Mouse (Mus musculus) T-helper 1 cell (primary cell): ENCODE measurements around the gene Eml4.

Experiments used
- in situ Hi-C: fragments of 300-600 bp; cut with MboI, MseI; formaldehyde crosslinking; loops from one replicate; pipeline ENCODE4 v1.15.1; 2025; ENCODE audit warnings: high pct_unique_total_duplicates

The Eml4 gene

DNA sequence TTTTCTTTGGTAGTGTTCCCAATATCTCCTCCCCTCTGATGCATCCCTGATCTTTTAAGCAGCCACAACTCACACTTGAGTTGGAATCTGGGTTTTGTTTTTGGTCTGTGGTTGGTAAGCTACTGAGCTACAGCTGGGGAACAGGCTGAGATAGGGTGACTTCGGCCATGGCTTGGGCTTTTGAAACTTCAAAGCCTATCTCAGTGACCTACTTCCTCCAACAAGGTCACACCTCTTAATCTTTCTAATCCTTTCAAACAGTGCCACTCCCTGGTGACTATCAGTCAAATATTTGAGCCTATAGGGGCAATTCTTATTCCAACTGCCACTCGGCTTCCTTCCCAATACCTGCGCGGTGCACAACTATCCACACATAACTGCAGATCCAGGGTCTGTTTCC is 149.0 kb downstream of the Eml4 start:
- in situ Hi-C loops: no loop called here

DNA sequence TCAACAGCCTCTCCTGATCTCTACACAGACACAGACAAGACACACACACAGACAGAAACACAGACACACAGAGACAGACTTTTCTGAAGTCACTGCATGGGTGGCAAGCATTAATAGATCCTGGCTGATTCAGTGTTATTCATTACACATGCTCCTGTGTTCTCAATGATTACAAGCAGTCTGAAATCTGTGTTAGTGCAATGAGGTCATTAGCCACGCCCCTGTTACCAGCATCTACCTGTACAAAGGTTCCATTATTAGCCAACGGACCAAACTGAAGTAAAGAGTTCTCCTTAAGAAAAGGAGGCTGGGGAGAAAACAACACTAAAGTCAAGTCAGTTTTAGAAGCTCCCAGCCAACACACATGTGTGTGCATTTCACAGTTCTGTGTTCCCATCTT is 153.0 kb downstream of the Eml4 start:
- in situ Hi-C loops: no loop called here

DNA sequence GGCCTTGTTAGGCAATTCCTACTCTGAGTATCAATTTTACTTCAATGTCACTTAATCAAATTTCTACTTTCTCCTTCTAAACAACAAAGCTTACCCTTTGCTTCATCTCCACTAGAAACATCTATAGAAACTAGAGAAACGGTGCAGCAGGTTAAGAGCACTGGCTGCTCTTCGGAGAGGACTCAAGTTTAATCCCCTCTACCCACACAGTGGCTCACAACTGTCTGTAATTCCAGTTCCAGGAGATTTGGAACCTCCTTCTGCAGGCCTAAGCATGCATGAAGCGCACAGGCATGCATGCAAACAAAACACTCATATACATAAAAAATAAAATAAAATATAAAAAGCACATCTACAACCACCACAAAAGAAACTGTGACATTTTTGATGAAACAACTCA is 161.4 kb downstream of the Eml4 start:
- in situ Hi-C loops: loop anchor here (10.0 kb wide), 1 partner anchor 237 kb away; no protein-coding TSS in a partner anchor

DNA sequence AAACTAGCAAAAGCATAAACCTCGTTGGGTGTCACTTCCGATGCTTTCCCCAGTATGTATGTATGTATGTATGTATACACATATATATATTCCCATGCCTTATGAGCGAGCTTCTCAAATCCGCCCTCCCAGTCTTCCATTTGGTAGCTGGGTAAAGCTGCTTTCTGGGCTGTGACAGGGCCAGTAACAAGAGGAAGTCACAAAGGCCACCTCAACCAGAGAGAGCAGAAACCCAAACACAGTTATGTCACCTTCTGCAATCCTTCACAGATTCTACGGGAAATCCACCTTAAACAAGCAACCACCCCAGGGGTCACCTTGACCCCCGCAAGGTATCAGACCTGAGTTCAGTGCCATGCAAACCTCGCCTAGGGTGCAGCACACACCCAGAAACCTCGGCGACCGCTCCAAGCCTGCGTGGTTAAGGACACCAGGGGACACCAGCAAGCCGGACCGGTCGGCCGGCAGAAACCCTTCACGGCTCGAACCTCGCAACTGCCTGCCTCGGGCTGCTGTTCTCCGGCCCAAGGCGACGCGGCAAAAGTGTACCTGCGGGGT is 163.0 kb downstream of the Eml4 start:
- in situ Hi-C loops: loop anchor here (10.0 kb wide), 1 partner anchor 239 kb away; no protein-coding TSS in a partner anchor

DNA sequence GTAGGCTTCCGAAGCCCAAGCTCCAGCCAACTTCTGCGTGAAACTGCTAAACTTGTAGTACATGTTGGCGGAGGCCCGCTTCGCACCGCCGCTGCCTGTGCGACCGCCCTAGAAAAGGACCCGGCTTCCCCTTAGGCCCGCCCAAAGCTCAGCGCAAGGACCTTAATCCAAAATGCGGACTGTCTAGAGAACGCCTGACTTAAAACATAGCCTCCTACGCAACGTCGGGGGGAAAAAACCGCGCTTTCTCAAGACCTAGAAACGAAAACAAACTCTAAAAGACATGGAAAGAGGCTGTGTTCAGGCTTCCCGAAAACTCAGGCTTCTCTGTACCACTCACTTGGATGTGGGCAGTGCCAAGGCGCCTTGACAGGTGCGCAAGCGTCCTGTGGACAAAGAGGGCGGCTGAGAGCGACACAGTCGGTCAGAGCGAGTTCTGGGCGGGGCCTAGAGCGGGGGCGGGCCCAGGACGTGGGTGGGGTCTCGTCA is 163.5 kb downstream of the Eml4 start:
- in situ Hi-C loops: loop anchor here (10.0 kb wide), 1 partner anchor 239 kb away; no protein-coding TSS in a partner anchor

DNA sequence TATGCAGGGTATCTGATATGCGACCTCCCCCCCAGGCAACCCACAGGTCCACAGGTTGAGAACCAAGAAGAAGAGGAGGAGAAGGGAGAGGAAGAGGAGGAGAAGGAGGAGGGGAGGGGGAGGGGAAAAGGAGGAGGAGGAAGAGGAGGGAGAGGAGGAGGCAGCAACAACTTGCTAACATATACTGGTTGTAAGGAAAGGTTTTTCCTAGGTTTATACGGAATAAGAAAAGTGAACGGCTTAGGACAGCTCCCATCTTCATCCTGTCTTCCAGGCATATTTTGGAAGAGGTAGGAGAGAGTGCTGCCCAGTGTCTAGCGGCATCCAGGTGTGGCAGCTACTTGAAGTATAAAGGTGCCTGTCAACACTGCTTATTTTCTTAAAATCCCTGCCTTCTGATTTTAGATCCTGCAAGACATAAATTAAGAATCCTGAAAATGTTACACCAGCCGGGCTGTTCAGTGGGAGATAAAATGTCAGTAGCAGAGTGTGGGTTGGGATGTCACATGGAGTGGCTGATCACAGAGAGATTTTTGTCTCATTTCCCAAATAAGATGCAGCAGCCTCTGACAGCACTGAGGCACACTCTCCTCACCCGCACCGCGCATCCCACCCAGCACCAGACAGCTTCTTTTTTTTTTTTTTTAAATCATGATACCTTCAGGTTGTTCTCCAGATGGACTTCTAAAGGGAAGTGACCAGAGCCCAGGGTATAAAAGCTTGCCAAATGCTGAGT is 166.7 kb downstream of the Eml4 start, which contains the start of gene Cox7a2l:
Gene Cox7a2l (minus strand): TSS at position 51 of the 736 bp plus-strand sequence.
- in situ Hi-C loops: loop anchor here (10.0 kb wide), 1 partner anchor 243 kb away; no protein-coding TSS in a partner anchor

DNA sequence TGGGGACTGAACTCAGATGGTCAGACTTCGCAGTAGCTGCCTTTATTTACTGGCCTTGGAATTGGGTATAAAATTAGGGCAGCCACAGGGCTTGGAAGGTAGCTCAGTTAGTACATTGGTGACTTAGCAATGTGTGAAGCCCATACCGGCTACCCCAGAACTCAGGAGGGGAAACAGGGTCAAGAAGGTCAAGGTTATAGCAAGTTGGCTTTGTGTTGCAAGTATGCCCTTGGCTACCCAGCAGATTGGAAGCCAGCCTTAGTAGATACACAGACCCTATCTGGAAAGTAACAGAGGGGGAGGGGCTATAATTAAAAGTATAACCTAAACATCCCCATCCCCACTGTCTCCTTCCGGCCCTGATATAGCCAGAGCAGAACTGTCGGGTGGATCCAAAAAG is 171.2 kb downstream of the Eml4 start:
- in situ Hi-C loops: no loop called here

DNA sequence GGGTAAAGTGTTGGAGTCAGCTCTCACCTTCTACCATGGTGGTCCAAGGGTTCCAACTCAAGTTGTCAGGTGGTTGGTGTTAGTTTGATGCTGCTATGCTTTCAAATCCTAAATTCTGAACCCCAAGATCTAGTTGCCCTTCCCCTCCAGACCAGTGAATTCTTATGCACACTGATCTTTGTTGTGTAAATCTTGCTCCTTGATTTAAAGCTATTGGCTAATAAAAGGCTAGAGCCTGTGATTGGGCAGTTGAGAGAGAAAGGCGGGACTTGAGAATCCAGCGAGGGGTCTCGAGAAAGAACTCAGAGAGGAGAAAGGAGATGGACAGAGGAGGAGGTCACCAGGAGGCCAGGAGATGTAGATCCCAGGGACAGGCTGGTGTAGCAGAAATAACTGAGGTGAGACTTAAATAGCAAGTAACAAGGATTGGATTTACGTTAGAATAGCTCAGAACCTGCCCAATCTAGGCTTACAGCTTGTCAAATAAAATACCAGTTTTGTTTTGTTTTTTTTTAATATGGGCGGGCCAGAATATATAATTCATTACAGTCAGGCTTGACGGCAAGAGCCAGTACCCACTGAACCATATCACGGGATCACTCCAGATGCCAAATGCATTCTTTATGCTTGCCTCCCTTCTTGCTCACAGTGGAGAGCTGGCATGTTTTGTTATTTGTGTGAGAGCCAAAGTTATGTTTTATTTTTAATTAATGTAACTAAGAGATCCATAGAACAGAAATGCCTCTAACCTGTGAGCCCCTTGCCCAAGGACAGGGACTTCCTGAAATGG is 172.1 kb downstream of the Eml4 start:
- in situ Hi-C loops: no loop called here

DNA sequence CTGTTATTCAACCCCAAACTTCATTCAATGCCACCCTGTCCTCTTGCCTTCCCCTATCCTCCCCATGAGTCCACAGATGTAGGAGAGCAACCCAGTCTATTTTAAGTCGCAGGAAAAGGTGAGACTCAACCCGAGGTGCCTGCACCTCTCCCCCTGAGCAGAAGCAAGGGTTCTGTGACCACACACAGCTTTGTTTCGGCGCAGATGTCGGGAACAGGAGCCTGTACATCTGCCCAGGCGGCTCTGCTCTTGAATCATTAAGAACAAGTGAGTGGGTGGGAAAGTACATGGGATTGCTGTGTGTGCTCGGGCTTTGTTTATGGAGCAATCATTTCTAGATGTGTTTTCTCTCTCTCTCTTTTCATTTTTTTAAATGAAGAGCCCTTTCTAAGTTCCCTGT is 174.0 kb downstream of the Eml4 start:
- in situ Hi-C loops: no loop called here

DNA sequence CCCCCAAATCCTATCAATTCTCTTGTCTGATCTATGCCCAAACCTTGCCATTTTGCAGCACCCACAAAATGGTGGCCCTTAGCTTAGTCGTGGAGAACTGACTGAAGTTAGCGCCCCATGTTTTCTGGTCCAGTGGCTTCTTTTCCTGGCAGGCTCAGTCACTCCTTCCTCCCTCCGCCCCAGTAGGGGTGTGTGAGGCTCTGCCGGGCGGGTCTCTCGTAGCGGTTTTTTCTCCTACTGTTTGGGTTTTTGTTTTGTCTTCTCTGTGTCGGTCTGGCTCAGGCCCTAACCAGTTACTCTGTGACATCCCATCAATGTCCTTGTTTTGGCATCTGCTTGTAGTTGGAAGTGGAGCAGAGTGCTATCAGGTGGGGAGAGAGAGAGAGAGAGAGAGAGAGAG is 174.9 kb downstream of the Eml4 start:
- in situ Hi-C loops: no loop called here

DNA sequence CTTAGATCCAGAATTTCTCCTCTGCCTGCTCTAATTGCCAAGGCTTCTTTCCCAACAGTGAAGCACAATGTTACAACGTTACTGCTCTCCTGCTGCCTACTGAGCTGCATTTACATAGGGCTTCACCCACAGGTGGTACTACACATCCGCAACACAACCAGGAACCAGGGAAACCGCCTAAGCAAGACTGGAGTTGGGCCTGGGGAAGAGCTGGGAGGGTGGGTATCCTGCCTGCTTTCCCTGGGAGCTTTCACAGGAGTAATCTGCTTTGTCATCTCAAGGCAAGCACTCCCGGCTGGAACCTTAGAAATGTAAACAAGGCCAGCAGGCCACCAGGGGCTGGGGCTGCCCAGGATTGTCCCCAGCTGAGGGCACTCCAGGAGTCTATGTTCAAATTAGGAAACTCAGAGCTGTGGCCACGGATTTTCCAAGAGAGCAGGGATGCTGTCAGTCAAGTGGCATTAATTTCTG is 175.4 kb downstream of the Eml4 start:
- in situ Hi-C loops: no loop called here

DNA sequence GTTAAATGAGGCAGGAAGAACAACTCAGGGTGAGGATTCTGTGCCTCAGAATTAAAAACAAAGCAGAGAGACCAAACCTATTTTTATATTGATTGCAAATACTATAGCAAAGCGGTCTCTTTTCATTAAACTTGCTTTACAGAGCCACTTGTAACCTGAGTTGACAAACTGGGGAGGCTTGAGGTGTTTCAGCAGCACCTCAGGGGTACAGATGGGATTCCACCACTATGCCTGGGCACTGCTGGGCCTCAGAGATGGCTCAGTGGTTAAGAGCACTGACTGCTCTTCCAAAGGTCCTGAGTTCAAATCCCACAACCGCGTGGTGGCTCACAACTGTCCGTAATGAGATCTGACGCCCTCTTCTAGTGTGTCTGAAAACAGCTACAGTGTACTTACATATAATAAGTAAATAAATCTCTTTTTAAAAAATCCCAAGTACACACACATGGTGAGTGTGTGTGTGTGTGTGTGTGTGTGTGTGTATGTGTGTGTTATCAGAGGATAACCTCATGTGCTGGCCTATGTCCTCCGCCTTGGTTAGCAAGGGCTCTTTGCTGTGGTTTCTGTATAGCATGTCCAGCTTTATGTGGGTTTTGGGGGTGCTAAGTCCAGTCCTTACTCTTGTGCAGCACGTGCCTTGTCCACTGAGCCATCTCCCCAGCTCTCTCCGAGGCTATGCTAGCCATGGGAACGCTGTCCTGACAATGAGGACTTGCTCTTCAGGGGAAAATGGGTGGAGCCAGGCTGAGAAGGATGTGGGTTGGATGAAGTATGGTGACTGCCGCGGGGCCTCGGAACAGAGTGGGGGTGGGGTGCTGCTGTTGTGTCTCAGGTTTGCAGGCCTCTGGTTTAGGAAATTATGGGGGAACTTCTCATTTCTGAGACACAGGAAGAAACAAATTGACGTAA is 176.1 kb downstream of the Eml4 start:
- in situ Hi-C loops: no loop called here

DNA sequence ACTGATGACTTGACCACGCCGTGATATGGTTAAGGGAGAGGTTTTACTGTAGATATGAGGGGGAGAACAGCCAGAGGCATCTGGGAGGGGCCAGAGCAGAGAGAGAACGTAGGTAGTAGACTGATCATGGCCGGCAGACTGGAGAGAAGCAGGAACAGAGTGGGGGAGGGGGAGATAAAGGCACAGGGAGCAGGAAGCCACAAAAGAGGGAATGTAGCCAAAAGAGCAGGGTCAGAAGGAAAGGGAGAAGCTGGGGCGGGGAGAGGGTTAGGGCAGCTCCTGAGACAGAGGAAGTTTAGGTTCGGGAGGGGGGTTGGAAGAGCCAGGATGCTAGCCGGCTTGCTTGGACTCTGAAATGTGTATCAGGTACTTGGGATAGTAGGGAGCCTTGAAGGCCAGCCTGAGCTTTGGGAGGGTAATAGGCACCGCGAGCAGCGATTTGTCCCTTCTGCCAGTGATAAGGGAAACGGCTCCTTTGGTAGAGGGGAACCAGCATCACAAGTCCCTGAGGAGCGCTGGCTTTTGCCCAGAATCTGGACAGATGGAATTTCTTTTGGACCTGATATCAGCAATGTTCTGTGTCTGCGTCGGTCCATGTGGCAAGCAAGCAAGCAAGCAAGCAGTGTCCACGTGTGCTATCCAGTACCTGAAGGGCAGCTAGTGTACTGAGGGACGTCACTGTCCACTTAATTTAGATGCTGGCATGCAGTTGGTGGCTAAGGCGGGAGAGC is 177.1 kb downstream of the Eml4 start:
- in situ Hi-C loops: no loop called here
